ENCODE assay signal across 17 mouse cellular contexts in the genomic region with DNA sequence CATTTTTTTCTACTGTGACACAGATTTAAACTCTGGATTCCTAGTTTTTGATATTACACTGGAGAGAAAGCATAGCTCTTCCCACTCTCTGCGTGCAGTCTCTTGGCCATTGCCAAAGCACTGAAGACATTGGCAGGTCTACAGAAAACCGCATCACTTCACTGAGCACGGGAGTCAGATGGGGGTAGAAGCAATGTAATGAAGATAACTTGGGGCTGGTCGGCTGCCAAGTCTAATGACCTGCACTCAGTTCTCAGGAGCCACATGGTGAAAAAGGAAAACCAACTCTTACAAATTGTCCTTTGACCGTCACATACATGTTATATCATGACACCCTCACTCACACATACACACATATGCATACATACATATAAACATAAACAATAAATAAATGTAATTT. TPM values are rescaled to one million over a fixed set of nuclear protein-coding genes. Genes with fewer than 3 reads are reported as not detected.
DNase-seq lines count a peak whose midpoint lies in the region; ATAC-seq lines count a peak whose summit lies in the region.
"Had no signal": no experiment of that assay in that cellular context is flagged by ENCODE, and none has a peak within 500 bp of the region (broad histone marks: within the 10 kb centered on the region; RNA-seq: fewer than 3 reads in every experiment).

No protein-coding gene starts in this region.

- no peak overlapping the region for H3K9ac ChIP-seq in embryonic facial prominence, embryonic 14.5 days (ENCODE audit: low read depth, low read length)
- no peak overlapping the region for H3K9ac ChIP-seq in kidney, embryonic 14.5 days (ENCODE audit: low read depth, low read length)

- peaks cover 96% of the 10 kb centered on the region for H3K36me3 ChIP-seq in embryonic facial prominence, embryonic 14.5 days (ENCODE audit: control insufficient read depth, insufficient read depth, low read length)
- H3K36me3 ChIP-seq in embryonic facial prominence, embryonic 10.5 days (replicated peaks), result peaks cover 100% of the 10 kb centered on the region
- peaks cover 94% of the 10 kb centered on the region for H3K36me3 ChIP-seq in kidney, embryonic 14.5 days (ENCODE audit: control insufficient read depth, insufficient read depth, low read length)

- no peaks in the 10 kb centered on the region for H3K27me3 ChIP-seq in embryonic facial prominence, embryonic 14.5 days (replicated peaks; ENCODE audit: control insufficient read depth, insufficient read depth, low read length)
- no peaks in the 10 kb centered on the region for H3K27me3 ChIP-seq in embryonic facial prominence, embryonic 10.5 days (replicated peaks; ENCODE audit: low read depth, poor library complexity, severe bottlenecking)
- no peaks in the 10 kb centered on the region for H3K27me3 ChIP-seq in kidney, embryonic 14.5 days (ENCODE audit: control insufficient read depth, insufficient read depth, low read length)

- DNase-seq in embryonic facial prominence, embryonic 14.5 days (ENCODE audit: low spot score), result peak; percentile 22
- DNase-seq in embryonic facial prominence, embryonic 10.5 days (ENCODE audit: low spot score), result no peak
- DNase-seq in kidney, adult 8-10 months, result peak; percentile 59 to 62
- peak; percentile 70 to 72 for DNase-seq in cerebellum, adult 18-20 months
- DNase-seq in kidney, postnatal 10 days, result peak; percentile 63
- DNase-seq in spleen, postnatal 14 days (ENCODE audit: low spot score in 2 of 2), result no peak
- DNase-seq in gastrocnemius, adult 18-20 months (ENCODE audit: low spot score), result no peak
- DNase-seq: adrenal gland, adult 8-10 months; heart, adult 2 months; heart, postnatal 14 days had no signal

- ATAC-seq in embryonic facial prominence, embryonic 14.5 days (ENCODE audit: low read depth), result no peak
- no peak for ATAC-seq in kidney, embryonic 14.5 days (ENCODE audit: low FRiP score, low TSS enrichment)
- ATAC-seq: inflammation-experienced regulatory T-cells, adult 6 months had no signal

- H3K4me1 ChIP-seq in embryonic facial prominence, embryonic 14.5 days (ENCODE audit: control insufficient read depth, insufficient read depth, low read length), result no peaks in the 10 kb centered on the region
- H3K4me1 ChIP-seq in embryonic facial prominence, embryonic 10.5 days, result no peaks in the 10 kb centered on the region
- H3K4me1 ChIP-seq in kidney, embryonic 14.5 days (ENCODE audit: control insufficient read depth, insufficient read depth, low read length), result no peaks in the 10 kb centered on the region
- H3K4me1 ChIP-seq: forebrain, embryonic 10.5 days had no signal

- no peak overlapping the region for H3K4me3 ChIP-seq in embryonic facial prominence, embryonic 14.5 days (ENCODE audit: low read depth, low read length)
- H3K4me3 ChIP-seq in embryonic facial prominence, embryonic 10.5 days, result no peak overlapping the region
- H3K4me3 ChIP-seq in kidney, embryonic 14.5 days (ENCODE audit: low read length), result no peak overlapping the region
- H3K4me3 ChIP-seq: forebrain, embryonic 10.5 days; heart, adult 2 months; myocyte had no signal

- 76% methylated on average over 5 of the region's 5 CpGs for WGBS in embryonic facial prominence, embryonic 14.5 days
- WGBS in embryonic facial prominence, embryonic 10.5 days, result 92% methylated on average over 5 of the region's 5 CpGs
- 85% methylated on average over 5 of the region's 5 CpGs for WGBS in kidney, embryonic 14.5 days

- H3K27ac ChIP-seq in embryonic facial prominence, embryonic 14.5 days (replicated peaks; ENCODE audit: low read depth, low read length), result no peak overlapping the region
- no peak overlapping the region for H3K27ac ChIP-seq in embryonic facial prominence, embryonic 10.5 days (replicated peaks)
- no peak overlapping the region for H3K27ac ChIP-seq in kidney, embryonic 14.5 days (ENCODE audit: low read depth, low read length)
- H3K27ac ChIP-seq: forebrain, embryonic 10.5 days; heart, adult 2 months had no signal

- no peaks in the 10 kb centered on the region for H3K9me3 ChIP-seq in embryonic facial prominence, embryonic 14.5 days (ENCODE audit: control insufficient read depth, low read length)
- H3K9me3 ChIP-seq in embryonic facial prominence, embryonic 10.5 days, result no peaks in the 10 kb centered on the region
- H3K9me3 ChIP-seq in kidney, embryonic 14.5 days (ENCODE audit: control insufficient read depth, low read length), result no peaks in the 10 kb centered on the region
- H3K9me3 ChIP-seq: forebrain, embryonic 10.5 days had no signal

- H3K4me2 ChIP-seq in embryonic facial prominence, embryonic 14.5 days (ENCODE audit: low read depth, low read length), result no peak overlapping the region
- no peak overlapping the region for H3K4me2 ChIP-seq in kidney, embryonic 14.5 days (replicated peaks; ENCODE audit: low read depth, low read length)

RNA-seq across cellular contexts. Expression of gene Gm36028, which starts 37.0 kb away (rescaled TPM):
- not detected in 2 replicates for polyA plus RNA-seq in embryonic facial prominence, embryonic 14.5 days (2014; fragmentation: Nextera tagmentation; extraction: Ambion mirVana)
- polyA plus RNA-seq in embryonic facial prominence, embryonic 10.5 days (2016; fragmentation: Nextera tagmentation; extraction: Ambion mirVana), result 0.62 and 0.85 TPM in 2 replicates
- polyA plus RNA-seq in kidney, embryonic 14.5 days (2014; fragmentation: Nextera tagmentation; extraction: Ambion mirVana), result 0.26 TPM in 1 of 2 replicates, not detected in the other
- total RNA-seq in gastrocnemius, adult 18-20 months (2021), result not detected
- total RNA-seq: layer of hippocampus, adult 8-10 months; left cerebral cortex, postnatal 14 days; megakaryocyte-erythroid progenitor cell, adult 5-6 weeks had no signal
- polyA plus RNA-seq: inflammation-experienced regulatory T-cells, adult 6 months had no signal

RNA-seq across cellular contexts. Expression of gene Lrrc58, which starts 44.2 kb away (rescaled TPM):
- 52.4 and 53.8 TPM in 2 replicates for polyA plus RNA-seq in embryonic facial prominence, embryonic 14.5 days (2014; fragmentation: Nextera tagmentation; extraction: Ambion mirVana)
- polyA plus RNA-seq in embryonic facial prominence, embryonic 10.5 days (2016; fragmentation: Nextera tagmentation; extraction: Ambion mirVana), result 68.3 and 68.9 TPM in 2 replicates
- polyA plus RNA-seq in kidney, embryonic 14.5 days (2014; fragmentation: Nextera tagmentation; extraction: Ambion mirVana), result 51.5 and 78.1 TPM in 2 replicates
- 10 to 100 TPM; 42.6 to 46.2 TPM for total RNA-seq in gastrocnemius, adult 18-20 months (2021)

RNA-seq across cellular contexts. Expression of gene Fstl1, which starts 47.3 kb away (rescaled TPM):
- polyA plus RNA-seq in embryonic facial prominence, embryonic 14.5 days (2014; fragmentation: Nextera tagmentation; extraction: Ambion mirVana), result 833 and 870 TPM in 2 replicates
- 192 and 210 TPM in 2 replicates for polyA plus RNA-seq in embryonic facial prominence, embryonic 10.5 days (2016; fragmentation: Nextera tagmentation; extraction: Ambion mirVana)
- 522 and 589 TPM in 2 replicates for polyA plus RNA-seq in kidney, embryonic 14.5 days (2014; fragmentation: Nextera tagmentation; extraction: Ambion mirVana)
- total RNA-seq in gastrocnemius, adult 18-20 months (2021), result 10 to 100 TPM; 25.3 to 36.5 TPM

Comparison
In these comparisons a context has a peak if more than half of its experiments do, and no peak if none do; other contexts are left out.
1. DNase-seq: peak in embryonic facial prominence, embryonic 14.5 days (single experiment), kidney, adult 8-10 months (2 of 2), cerebellum, adult 18-20 months (2 of 2) and kidney, postnatal 10 days (single experiment); none in embryonic facial prominence, embryonic 10.5 days (single experiment), spleen, postnatal 14 days (0 of 2) and gastrocnemius, adult 18-20 months (single experiment).